Mouse (Mus musculus) spleen, adult 18-20 months (tissue): Measurements from ENCODE around the gene Ccni.

Source experiments
- DNase-seq, 2 experiments: peaks; one replicate each; pipeline ENCODE4 v3.0.0; 2022; ENCODE audit warnings: mixed read lengths in 2 of 2

Gene Ccni

GRCm38 (mm10) chr5:93190428-93190827 is 15.9 kb downstream of the Ccni start:
- DNase-seq = no peak

GRCm38 (mm10) chr5:93189607-93190006 is 16.7 kb downstream of the Ccni start:
- DNase-seq = no peak

- DNase-seq = no peak
Observed at GRCm38 (mm10) chr5:93184548-93184947, 21.7 kb downstream of the Ccni start.

- no peak for DNase-seq
Observed at GRCm38 (mm10) chr5:93183311-93183710, 23.0 kb downstream of the Ccni start.

- no peak for DNase-seq
Observed at GRCm38 (mm10) chr5:93180252-93180651, 26.0 kb downstream of the Ccni start.

- DNase-seq = no peak
Observed at GRCm38 (mm10) chr5:93178616-93179015, 27.7 kb downstream of the Ccni start.

- DNase-seq = no peak
Observed at GRCm38 (mm10) chr5:93174675-93175074, 31.6 kb downstream of the Ccni start.

- no peak for DNase-seq
Observed at GRCm38 (mm10) chr5:93172536-93172935, 33.8 kb downstream of the Ccni start.

- DNase-seq = no peak
Observed at GRCm38 (mm10) chr5:93171420-93171819, 34.9 kb downstream of the Ccni start.

- no peak for DNase-seq
Observed at GRCm38 (mm10) chr5:93168654-93169053, 37.6 kb downstream of the Ccni start.

GRCm38 (mm10) chr5:93167919-93168516 is 38.3 kb downstream of the Ccni start:
- no peak for DNase-seq

- peak in 1 of 2 experiments; percentile 33 for DNase-seq
Observed at GRCm38 (mm10) chr5:93163541-93163940, 42.8 kb downstream of the Ccni start.

- no peak for DNase-seq
Observed at GRCm38 (mm10) chr5:93154401-93154800, 51.9 kb downstream of the Ccni start.

- DNase-seq = peak; percentile 41 to 47
Observed at GRCm38 (mm10) chr5:93152451-93152850, 53.8 kb downstream of the Ccni start.

- DNase-seq = no peak
Observed at GRCm38 (mm10) chr5:93151985-93152384, 54.3 kb downstream of the Ccni start.

GRCm38 (mm10) chr5:93149969-93150777 is 56.1 kb downstream of the Ccni start:
- DNase-seq = no peak

GRCm38 (mm10) chr5:93145504-93145903 is 60.8 kb downstream of the Ccni start:
- DNase-seq = no peak

- no peak for DNase-seq
Observed at GRCm38 (mm10) chr5:93144874-93145273, 61.4 kb downstream of the Ccni start.

- DNase-seq = no peak
Observed at GRCm38 (mm10) chr5:93143360-93144091, 62.8 kb downstream of the Ccni start.

- DNase-seq = no peak
Observed at GRCm38 (mm10) chr5:93140747-93141146, 65.5 kb downstream of the Ccni start.

- no peak for DNase-seq
Observed at GRCm38 (mm10) chr5:93139350-93139749, 66.9 kb downstream of the Ccni start.

GRCm38 (mm10) chr5:93136956-93137586 is 69.2 kb downstream of the Ccni start:
- DNase-seq = peak; percentile 59 to 62
